Mouse (Mus musculus): ENCODE measurements around the gene Spint5.
A peak's percentile ranks its signal among the peaks of the same experiment; 100 is the strongest.
"Not testable (repeated sequence)": the region's sequence is repeated elsewhere in the genome, so short reads cannot be mapped to it uniquely, and the experiment has no call there.

Spint5 gene

DNA sequence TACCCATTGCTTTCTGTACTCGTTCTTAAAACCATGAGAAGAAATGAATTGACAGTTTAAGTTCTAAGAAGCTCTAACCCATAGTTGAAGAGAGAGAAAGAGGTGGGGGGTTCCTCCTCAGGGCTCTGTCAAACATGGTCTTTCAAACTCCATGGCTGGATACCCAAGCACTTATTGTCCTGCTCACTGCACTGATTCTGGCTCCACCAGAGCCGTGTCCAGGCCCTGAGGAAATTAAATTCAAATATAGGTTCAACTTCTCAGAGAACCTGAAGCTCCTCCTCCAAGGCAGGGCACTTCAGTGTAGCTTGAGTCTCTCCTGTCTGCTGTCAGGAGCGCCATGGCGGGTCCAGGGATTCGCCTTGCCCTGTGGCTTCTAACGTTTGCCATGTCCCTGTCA lies at the start of gene Spint5:
Spint5 (plus strand) TSS at position 301 of the 400 bp plus-strand sequence.
- no peak for DNase-seq (ENCODE audit: low spot score)

DNA sequence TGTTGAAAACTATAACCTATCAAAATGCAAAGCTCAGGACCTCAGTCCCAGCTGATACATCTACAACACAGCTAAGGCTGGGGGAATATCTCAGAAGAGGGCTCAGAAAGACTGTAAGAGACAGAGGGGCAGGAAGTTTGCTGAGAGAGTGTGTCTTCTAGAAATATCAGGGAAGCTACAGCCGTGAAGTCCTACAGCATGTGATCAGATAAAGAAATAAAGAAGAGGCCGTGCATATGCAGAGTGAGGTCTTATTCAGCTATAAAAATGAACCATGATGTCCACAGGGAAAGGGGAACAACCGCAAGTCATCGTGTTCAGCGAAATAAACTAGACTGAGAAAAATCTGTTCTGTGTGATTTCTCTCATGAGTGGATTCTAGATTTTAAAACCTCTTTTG lies 44.8 kb upstream of the Spint5 start:
- DNase-seq (ENCODE audit: low spot score) = no peak

GRCm38 (mm10) chr2:164670938-164671337 lies 44.2 kb upstream of the Spint5 start:
- DNase-seq (ENCODE audit: low spot score) = no peak

GRCm38 (mm10) chr2:164673987-164674386 lies 41.1 kb upstream of the Spint5 start, which contains the start of gene Wfdc11:
Gene Wfdc11, minus strand, starts transcription at chr2:164674087.
- DNase-seq (ENCODE audit: low spot score) = no peak

DNA sequence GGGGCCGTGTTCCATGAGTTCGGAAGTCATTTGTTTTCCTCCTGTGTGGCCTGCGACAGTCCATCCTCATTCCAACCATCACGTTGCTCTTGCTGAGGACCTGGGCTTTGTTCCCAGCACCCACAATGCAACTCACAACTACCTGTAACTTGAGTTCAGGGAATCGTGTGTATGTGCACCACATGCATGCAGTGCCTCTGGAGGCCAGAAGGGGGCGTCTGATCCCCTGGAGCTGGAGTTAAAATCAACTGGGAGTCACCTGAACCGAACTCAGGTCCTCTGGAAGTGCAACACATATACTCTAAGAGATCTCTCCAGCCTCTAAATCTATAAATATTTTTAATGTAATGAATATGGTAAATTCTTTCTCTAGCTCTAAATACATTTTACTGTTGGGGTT lies 39.0 kb upstream of the Spint5 start:
- DNase-seq (ENCODE audit: low spot score) = no peak

DNA sequence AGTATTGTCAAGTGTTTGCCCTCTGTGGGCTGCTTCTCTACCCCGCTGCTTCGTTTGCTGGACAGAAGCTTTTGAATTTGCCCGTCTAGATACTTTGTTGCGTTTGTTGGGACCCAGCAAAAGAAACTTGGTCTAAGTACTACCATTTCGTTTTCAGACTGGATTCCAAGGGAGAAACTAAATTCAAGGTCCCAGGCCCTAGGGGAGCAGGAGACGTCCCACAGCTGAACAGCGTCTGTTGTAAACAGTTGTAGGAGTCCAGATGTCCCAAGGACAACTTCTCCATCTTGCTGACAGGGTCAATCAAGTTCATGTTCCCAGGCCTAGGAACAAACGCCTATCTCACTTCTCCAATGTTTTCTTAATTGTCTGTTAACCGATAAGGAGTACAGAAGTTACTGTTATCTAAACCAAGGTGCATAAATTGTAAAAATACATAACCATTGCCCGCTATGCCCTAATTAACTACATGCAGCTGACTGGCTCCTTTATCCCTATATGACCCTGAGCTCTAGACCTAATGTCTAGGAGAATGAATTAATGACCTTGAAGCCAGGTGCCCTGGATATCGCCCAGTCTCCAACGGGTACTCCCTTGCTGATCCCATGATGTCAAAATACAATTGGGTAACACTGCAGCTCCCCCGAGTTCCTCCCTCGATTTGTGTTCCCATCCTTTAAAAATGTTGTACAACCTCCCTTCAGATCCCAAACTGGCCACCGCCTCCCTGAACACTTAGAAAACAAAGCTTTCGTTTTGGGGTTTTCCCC lies 38.0 kb upstream of the Spint5 start:
- no peak for DNase-seq (ENCODE audit: low spot score)

DNA sequence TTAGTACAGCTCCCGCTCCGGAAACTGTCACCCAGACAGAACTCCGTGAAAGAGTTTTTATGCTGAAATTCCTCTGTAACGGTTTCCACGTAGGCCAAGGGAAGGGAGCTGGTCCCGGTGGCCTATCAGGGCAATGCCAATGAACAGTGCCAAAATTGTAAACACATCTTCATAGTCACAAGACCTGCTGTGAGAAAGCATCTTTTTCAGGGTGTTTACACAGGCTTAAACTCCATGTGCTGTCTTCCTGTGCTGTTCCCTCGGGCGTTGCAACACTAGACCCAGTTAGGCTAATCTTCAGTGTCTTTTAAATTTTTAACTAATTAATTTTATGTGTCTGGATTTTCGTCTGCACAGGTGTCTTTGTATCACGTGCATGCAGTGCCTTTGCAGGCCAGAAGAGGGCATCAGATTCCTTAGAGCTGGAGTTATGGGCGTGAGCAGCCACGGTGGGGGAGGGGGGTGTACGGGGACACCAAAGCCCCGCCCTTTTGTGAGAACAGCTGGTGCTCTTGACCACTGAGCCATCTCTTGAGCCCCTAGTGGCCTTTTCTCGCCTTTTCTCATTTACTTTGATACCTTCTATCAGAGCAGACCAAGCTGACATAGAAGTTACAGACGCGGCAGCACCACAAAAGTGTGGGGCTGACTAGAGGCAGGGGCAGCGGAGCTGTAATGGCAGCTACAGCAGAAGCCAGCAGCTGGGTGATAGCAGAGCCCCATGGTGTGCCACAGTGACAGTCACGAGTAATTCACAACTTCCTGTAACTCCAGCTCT lies 36.1 kb upstream of the Spint5 start:
- peak; percentile 55 for DNase-seq (ENCODE audit: low spot score)

- no peak for DNase-seq (ENCODE audit: low spot score)
Measured at GRCm38 (mm10) chr2:164679906-164680305, 35.2 kb upstream of the Spint5 start.

- no peak for DNase-seq (ENCODE audit: low spot score)
Measured at GRCm38 (mm10) chr2:164684807-164685206, 30.3 kb upstream of the Spint5 start, which contains the start of gene Wfdc13. Gene Wfdc13, plus strand, starts transcription at chr2:164685107.

GRCm38 (mm10) chr2:164698201-164698600 lies 16.9 kb upstream of the Spint5 start, which contains the start of gene Spint4:
Gene Spint4, plus strand, starts transcription at chr2:164698501.
- no peak for DNase-seq (ENCODE audit: low spot score)

- no peak for DNase-seq (ENCODE audit: low spot score)
Measured at GRCm38 (mm10) chr2:164700959-164701358, 14.1 kb upstream of the Spint5 start.

DNA sequence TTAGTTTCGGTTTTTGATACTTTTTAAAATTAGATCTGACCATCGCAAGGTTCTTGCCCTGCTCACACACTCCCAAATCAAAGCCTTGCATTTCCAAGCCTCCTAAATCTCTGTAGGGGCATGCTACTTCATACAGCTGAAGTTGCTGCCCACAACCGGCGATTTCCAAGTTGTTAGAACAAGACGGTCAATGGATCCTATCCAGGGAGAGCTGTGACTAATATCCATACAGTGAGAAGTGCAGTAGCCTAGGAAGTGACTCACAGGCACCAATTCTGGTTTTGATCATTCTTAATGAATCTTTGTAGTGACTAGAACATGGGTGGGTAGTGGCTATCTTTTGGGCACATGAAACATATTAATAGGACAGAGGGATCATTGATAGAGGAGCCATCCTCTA lies 13.3 kb upstream of the Spint5 start:
- no peak for DNase-seq (ENCODE audit: low spot score)

GRCm38 (mm10) chr2:164704235-164704634 lies 10.9 kb upstream of the Spint5 start:
- no peak for DNase-seq (ENCODE audit: low spot score)

DNA sequence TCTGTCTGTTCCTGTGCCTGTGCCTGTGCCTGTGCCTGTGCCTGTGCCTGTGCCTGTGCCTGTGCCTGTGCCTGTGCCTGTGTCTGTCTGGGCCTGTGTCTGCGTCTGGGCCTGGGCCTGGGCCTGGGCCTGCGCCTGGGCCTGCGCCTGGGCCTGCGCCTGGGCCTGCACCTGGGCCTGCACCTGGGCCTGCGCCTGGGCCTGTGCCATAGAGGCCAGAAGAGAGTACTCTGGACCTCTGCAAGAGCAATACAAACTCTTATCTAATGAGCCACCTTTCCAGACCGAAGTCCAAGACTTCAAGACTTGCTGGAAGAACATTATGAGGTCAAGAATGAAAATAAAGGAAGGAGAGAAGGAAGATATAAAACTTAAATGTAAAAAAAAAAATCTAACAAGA lies 9.8 kb upstream of the Spint5 start:
- no peak for DNase-seq (ENCODE audit: low spot score)

DNA sequence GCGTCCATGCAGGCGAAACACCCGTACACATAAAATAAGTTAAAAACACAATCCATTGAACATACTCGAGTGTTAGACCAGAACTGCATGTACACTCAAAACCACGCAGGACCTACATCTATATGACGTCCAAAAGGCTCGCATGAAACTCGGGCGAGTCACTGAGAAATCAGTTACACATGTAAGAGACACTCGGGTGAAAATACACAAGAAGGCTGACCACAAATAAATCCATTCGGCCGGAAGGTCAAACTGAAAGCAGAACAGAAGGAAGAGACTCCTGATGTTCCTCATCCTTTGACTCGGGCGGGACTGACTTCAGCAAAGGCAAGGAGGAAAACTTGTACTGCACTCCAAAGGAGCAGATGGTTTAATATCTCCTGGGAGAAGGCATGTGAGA lies 9.1 kb upstream of the Spint5 start:
- no peak for DNase-seq (ENCODE audit: low spot score)

DNA sequence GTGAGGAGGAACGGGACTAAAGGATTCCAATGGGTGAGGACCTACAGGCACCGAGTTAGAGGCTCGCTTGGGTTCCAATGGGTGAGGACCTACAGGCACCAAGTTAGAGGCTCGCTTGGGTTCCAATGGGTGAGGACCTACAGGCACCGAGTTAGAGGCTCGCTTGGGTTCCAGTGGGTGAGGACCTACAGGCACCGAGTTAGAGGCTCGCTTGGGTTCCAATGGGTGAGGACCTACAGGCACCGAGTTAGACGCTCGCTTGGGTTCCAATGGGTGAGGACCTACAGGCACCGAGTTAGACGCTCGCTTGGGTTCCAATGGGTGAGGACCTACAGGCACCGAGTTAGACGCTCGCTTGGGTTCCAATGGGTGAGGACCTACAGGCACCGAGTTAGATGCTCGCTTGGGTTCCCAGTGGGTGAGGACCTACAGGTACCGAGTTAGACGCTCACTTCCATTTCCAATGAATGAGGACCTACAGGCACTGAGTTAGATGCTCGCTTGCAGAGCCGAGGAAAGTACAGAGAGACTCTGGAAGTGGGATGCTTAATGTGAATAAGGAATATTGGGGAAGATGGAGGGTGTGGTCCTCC lies 1.2 kb downstream of the Spint5 start:
- DNase-seq (ENCODE audit: low spot score) = not testable (repeated sequence)

DNA sequence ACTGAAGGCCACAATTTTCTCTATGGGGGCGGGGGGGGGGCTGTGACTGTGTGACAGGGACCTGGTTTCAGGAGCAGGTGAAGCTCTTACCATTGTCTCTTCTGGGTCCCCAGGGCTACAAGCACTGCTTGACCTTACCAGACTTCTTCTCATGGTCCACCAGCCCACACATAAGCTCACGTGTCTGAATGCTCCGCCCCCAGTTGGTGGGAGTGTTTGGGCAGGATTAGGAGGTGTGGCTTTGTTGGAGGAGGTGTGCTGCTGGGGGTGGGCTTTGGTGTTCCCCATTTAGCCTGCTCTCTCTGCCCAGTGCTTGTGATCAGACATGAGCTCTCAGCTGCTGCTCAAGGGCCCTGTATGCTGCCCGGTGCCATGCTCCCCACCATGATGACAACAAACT lies 8.2 kb downstream of the Spint5 start:
- DNase-seq (ENCODE audit: low spot score) = no peak

GRCm38 (mm10) chr2:164725895-164726619 lies 11.0 kb downstream of the Spint5 start:
- DNase-seq (ENCODE audit: low spot score) = peak; percentile 81

DNA sequence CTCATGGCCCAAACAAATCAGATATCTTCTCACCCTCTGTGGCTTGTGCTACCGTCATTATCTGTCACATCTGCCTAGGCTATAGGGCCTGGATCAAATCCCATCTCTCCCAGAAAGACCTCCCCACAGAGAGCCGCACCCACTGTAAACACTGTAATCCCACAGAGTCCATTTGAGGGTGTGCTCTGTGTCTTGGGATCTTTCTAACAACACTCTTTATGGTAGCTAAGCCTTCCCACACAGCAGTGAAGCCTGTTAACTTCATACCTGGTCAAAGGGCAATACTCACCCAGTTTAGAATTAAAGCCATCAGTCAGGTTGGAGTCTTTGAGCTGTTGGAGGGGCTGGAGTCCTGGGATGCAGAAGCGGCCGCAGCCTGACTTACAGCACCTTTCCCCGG lies 16.6 kb downstream of the Spint5 start:
- DNase-seq (ENCODE audit: low spot score) = no peak

GRCm38 (mm10) chr2:164733259-164733658 lies 18.2 kb downstream of the Spint5 start:
- DNase-seq (ENCODE audit: low spot score) = no peak

DNA sequence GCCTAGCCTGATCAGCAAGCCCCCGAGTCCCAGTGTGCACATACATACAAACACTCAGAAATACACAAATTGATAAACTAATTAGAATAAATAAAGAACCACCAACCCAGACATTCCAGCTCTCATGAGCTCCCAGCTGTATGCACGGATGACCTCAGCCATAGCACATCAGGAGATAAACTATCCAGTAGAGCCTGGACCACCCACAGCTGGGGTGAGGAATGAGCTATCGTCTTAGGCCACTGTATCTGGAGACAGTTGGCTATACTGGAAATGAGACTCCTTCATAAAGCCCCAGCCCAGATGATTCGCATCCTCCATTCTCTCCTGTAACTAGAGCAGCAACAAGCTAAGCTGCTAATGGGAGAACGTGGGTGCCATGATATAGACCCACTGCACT lies 19.7 kb downstream of the Spint5 start:
- DNase-seq (ENCODE audit: low spot score) = no peak

GRCm38 (mm10) chr2:164735446-164735845 lies 20.3 kb downstream of the Spint5 start:
- DNase-seq (ENCODE audit: low spot score) = no peak

Measured in adipocyte (in vitro differentiated cells).